Mouse (Mus musculus): ENCODE data around the gene Khsrp. TPM values are rescaled to one million over a fixed set of nuclear protein-coding genes. Genes with fewer than 3 reads are reported as not detected.
A peak's percentile ranks its signal among the peaks of the same experiment; 100 is the strongest.

The Khsrp gene
- total RNA-seq, 2 experiments from 2014 or later, result 118 to 122 TPM

DNA sequence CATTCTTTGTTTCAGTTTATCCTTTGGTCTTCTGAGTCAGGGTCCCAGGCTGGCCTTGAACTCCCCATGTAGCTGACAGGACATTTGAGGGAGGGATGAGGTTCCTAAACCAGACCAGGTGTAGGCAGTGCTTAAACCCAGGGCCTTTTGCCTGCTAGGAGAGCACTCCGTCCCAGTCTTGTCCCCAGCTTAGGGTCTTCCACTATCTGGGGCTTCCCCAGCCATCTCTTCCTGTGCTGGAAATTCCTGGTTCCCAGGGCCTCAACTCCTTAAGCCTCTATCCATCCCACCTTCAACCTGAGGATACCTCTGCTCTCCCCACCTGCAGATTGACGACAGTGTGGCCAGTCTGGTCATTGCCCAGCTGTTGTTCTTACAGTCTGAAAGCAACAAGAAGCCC is 40.4 kb downstream of the Khsrp start:
- intact Hi-C loops (cut with DNase I), result loop anchor here (10.0 kb wide), 1 partner anchor 344 kb away; no protein-coding TSS in a partner anchor
- DNase-seq (ENCODE audit: extremely low spot score in 1 of 2, low spot score in 2 of 2), result no peak

- intact Hi-C loops (cut with DNase I), result loop anchor here (10.0 kb wide), 1 partner anchor 345 kb away; no protein-coding TSS in a partner anchor
- DNase-seq (ENCODE audit: extremely low spot score in 1 of 2, low spot score in 2 of 2), result peak; percentile 94 to 95
These were observed 41.1 kb downstream of the Khsrp start, which contains the start of gene Clpp for GRCm38 (mm10) chr17:56990115-56990746. TSS of gene Clpp (plus strand) at chr17:56990305.

DNA sequence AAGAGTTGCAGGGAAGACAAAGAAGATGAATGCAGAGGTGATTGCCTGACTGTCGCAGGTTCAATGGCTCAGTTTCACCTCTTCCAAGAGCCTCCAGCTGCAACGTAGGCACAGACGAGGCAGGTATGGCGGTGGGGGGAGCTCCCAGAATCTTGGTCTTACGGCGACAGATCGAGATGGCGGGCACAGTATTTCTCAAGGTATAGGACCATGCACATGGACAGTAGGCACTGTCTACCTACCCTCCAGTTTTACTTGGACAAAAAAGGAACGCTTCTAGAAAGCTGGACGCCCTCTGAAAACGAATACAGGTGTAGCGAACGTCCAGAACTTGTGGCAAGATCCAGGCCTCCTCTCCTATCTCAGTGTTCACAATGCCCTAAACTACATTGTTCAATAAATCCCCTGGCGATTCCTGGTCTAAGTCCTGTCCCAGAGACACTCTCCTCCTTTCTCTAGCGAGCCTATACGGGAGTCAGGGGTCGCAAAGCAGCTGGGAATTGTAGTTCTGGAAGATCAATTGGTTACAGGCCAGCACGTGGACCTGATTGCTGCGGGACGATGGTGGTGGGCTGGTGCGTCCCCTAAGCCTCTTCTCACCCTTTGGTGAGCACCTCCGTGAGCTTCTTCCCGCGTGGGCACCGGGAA is 41.7 kb downstream of the Khsrp start:
- intact Hi-C loops (cut with DNase I), result loop anchor here (5.0 to 10.0 kb wide), 2 partner anchors 92 to 345 kb away; no protein-coding TSS in a partner anchor
- peak; percentile 28 to 85 for DNase-seq (ENCODE audit: extremely low spot score in 1 of 2, low spot score in 2 of 2)

GRCm38 (mm10) chr17:56988921-56989430 is 42.3 kb downstream of the Khsrp start:
- no peak for DNase-seq (ENCODE audit: extremely low spot score in 1 of 2, low spot score in 2 of 2)
- intact Hi-C loops (cut with DNase I), result loop anchor here (5.0 kb wide), 1 partner anchor 92 kb away; no protein-coding TSS in a partner anchor

DNA sequence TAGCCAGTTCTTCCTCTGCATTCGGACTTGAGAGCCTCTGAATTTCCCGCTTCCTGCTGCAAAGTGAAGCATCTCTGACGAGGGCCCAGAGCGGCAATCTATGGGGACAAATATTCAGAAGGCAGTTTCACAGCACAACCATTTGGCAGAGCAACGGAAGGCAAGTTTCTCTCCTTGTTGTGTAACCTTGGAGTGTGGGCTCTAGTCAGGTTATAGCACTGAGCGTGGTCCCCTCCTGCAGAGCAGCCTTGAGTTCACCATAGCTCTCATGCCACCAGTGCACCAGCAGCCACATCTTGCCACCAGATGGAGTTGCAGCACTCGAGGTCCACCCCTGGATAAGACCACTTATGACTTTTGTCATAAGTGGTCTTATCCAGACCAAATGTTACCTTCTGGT is 42.9 kb downstream of the Khsrp start:
- DNase-seq (ENCODE audit: extremely low spot score in 1 of 2, low spot score in 2 of 2), result peak in 1 of 2 experiments; percentile 24
- intact Hi-C loops (cut with DNase I), result loop anchor here (5.0 kb wide), 1 partner anchor 91 kb away; no protein-coding TSS in a partner anchor

DNA sequence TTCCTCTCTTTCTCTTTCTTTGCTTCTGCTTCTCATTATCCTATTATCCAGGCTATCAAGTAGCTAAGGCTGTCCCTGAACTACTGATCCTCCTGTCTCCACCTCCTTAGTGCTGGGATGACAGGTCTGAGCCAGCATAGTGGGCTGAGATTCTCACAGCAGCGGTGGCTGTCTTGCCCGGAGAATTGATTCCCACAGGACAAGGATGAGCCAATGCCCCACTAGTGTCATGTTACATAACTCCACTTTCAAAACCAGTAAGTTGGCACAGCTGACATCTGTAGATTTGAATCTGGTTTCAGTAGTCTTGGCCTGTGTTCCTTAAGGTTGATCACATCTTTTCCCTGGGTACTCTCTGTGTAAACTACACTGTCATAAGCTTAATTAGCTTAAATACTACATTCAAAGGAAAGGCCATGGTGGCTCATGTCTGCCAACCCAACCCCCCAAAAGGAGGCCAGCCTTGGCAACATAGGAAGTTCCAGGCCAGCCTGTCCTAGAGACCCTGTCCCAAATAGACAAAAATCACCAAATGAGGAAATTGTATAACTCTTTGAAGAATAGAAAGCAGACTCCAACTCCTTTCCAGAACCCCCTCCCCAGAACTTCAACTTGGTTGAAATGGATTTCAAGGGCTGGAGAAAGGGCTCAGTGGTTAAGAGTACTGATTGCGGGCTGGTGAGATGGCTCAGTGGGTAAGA is 45.1 kb downstream of the Khsrp start:
- intact Hi-C loops (cut with DNase I), result loop anchor here (5.0 kb wide), 1 partner anchor 89 kb away; no protein-coding TSS in a partner anchor
- DNase-seq (ENCODE audit: extremely low spot score in 1 of 2, low spot score in 2 of 2), result peak in 1 of 2 experiments; percentile 12

DNA sequence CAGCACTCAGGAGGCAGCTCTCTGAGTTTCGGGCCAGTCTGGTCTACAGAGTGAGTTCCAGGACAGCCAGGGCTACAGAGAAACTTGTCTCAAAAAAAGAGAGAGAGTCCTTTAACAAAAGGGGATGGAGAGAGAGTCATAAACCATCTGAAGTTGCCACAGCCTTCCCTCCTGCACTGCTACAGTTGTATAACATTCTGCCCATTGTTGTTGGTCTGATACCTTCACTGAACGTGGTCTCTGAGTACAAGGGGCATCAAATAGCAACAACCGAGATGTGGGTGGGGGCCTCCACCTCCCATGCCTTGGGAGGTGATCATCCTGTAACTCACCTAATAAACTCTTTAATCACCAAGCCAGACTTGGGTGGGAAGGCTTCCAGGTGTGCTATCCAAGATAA is 45.7 kb downstream of the Khsrp start:
- intact Hi-C loops (cut with DNase I), result loop anchor here (5.0 kb wide), 1 partner anchor 88 kb away; no protein-coding TSS in a partner anchor
- no peak for DNase-seq (ENCODE audit: extremely low spot score in 1 of 2, low spot score in 2 of 2)

GRCm38 (mm10) chr17:56984886-56985285 is 46.4 kb downstream of the Khsrp start:
- intact Hi-C loops (cut with DNase I), result loop anchor here (5.0 kb wide), 1 partner anchor 88 kb away; no protein-coding TSS in a partner anchor

GRCm38 (mm10) chr17:56982013-56982412 is 49.3 kb downstream of the Khsrp start, which contains the start of gene Acer1:
TSS of gene Acer1 (minus strand) at chr17:56982126.
- intact Hi-C loops (cut with DNase I), result no loop called here
- no peak for DNase-seq (ENCODE audit: extremely low spot score in 1 of 2, low spot score in 2 of 2)

More at GRCm38 (mm10) chr17:56984886-56985285, 46.4 kb downstream of the Khsrp start:
- DNase-seq (ENCODE audit: extremely low spot score in 1 of 2, low spot score in 2 of 2), result peak in 1 of 2 experiments; percentile 27

GRCm38 (mm10) chr17:56981049-56981448 is 50.3 kb downstream of the Khsrp start:
- intact Hi-C loops (cut with DNase I), result no loop called here

DNA sequence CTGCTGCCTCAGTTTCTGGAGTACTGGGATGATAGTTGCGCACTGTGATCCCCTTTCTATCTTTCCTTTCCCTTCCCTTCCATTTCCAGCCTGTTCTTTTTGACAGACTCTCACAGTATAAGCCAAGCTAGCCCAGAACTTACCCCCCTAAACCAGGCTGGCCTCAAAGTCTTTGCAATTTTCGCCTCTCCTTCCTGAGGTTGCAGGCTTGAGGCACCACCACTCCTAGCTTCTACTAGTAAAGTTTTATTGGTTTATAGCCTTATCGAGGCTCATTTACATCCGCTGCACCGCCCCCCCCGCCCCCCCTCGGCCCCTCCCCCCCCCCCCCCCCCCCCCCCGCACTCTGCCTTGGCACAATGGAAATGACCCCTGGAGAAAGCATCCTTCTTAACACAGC is 51.8 kb downstream of the Khsrp start:
- intact Hi-C loops (cut with DNase I), result no loop called here

More at GRCm38 (mm10) chr17:56981049-56981448, 50.3 kb downstream of the Khsrp start:
- no peak for DNase-seq (ENCODE audit: extremely low spot score in 1 of 2, low spot score in 2 of 2)

GRCm38 (mm10) chr17:56976531-56977390 is 54.6 kb downstream of the Khsrp start:
- DNase-seq (ENCODE audit: extremely low spot score in 1 of 2, low spot score in 2 of 2), result no peak
- intact Hi-C loops (cut with DNase I), result no loop called here

More for the DNA sequence above, 51.8 kb downstream of the Khsrp start:
- DNase-seq (ENCODE audit: extremely low spot score in 1 of 2, low spot score in 2 of 2), result no peak

- DNase-seq (ENCODE audit: extremely low spot score in 1 of 2, low spot score in 2 of 2), result no peak
- intact Hi-C loops (cut with DNase I), result no loop called here
These were observed 55.9 kb downstream of the Khsrp start for GRCm38 (mm10) chr17:56975391-56975790.

GRCm38 (mm10) chr17:56974708-56975240 is 56.5 kb downstream of the Khsrp start:
- intact Hi-C loops (cut with DNase I), result no loop called here

GRCm38 (mm10) chr17:56973956-56974707 is 57.2 kb downstream of the Khsrp start:
- intact Hi-C loops (cut with DNase I), result no loop called here
- DNase-seq (ENCODE audit: extremely low spot score in 1 of 2, low spot score in 2 of 2), result no peak

More at GRCm38 (mm10) chr17:56974708-56975240, 56.5 kb downstream of the Khsrp start:
- DNase-seq (ENCODE audit: extremely low spot score in 1 of 2, low spot score in 2 of 2), result no peak

All from left cerebral cortex, postnatal 10 days (tissue).